Mouse (Mus musculus) limb, embryonic 14.5 days (tissue): ENCODE measurements around the gene C1qtnf5. TPM values are rescaled to one million over a fixed set of nuclear protein-coding genes. Genes with fewer than 3 reads are reported as not detected.

Experiments
- ATAC-seq: fragments of 200-750 bp; cut with Nextera tagmentation; 2 replicates; pipeline ENCODE4 v1.8.0; 2017; ENCODE audit warnings: low read depth, moderate number of reproducible peaks, moderate TSS enrichment; ENCODE audit not compliant: low FRiP score
- DNase-seq: peaks from one replicate; pipeline ENCODE4 v3.0.0-alpha.2; 2015; ENCODE audit warnings: low spot score
- H3K27ac ChIP-seq: fragments of 300-500 bp; sonication (generic); replicated peaks from 2 replicates; pipeline ENCODE4 v1.5.1; 2014; ENCODE audit warnings: low read depth, mild to moderate bottlenecking, low read length, moderate library complexity, mixed read lengths
- H3K27me3 ChIP-seq: fragments of 300-500 bp; sonication (generic); 2 replicates; pipeline ENCODE4 v1.6.1; 2014; ENCODE audit warnings: low read length, mixed read lengths; ENCODE audit not compliant: control insufficient read depth, insufficient read depth
- H3K36me3 ChIP-seq: fragments of 300-500 bp; sonication (generic); 2 replicates; pipeline ENCODE4 v1.6.1; 2014; ENCODE audit warnings: mild to moderate bottlenecking, low read length, moderate library complexity, mixed read lengths; ENCODE audit not compliant: control insufficient read depth, insufficient read depth
- H3K4me1 ChIP-seq: fragments of 300-500 bp; sonication (generic); 2 replicates; pipeline ENCODE4 v1.6.1; 2014; ENCODE audit warnings: antibody characterized with exemption, low read length, mixed read lengths; ENCODE audit not compliant: control insufficient read depth, insufficient read depth
- H3K4me2 ChIP-seq: fragments of 300-500 bp; sonication (generic); replicated peaks from 2 replicates; pipeline ENCODE4 v1.6.1; 2014; ENCODE audit warnings: low read depth, mild to moderate bottlenecking, low read length, moderate library complexity; ENCODE audit not compliant: severe bottlenecking
- H3K4me3 ChIP-seq: fragments of 300-500 bp; sonication (generic); replicated peaks from 2 replicates; pipeline ENCODE4 v1.5.1; 2014; ENCODE audit warnings: low read length
- H3K9ac ChIP-seq: fragments of 300-500 bp; sonication (generic); 2 replicates; pipeline ENCODE4 v1.6.1; 2014; ENCODE audit warnings: mild to moderate bottlenecking, low read depth, low read length, moderate library complexity; ENCODE audit not compliant: severe bottlenecking
- H3K9me3 ChIP-seq: fragments of 300-500 bp; sonication (generic); 2 replicates; pipeline ENCODE4 v1.6.1; 2016; ENCODE audit warnings: low read length; ENCODE audit not compliant: control insufficient read depth
- POLR2A ChIP-seq: fragments of 200-500 bp; IDR thresholded peaks from 2 replicates; pipeline ENCODE4 v1.8.0; 2012; ENCODE audit warnings: inconsistent platforms, mild to moderate bottlenecking, moderate library complexity, borderline replicate concordance; ENCODE audit not compliant: insufficient read depth, insufficient read length; ENCODE audit errors: extremely low read depth
- WGBS: fragments of 180-500 bp; shearing (Covaris S2); extraction: QIAGEN DNeasy Blood & Tissue Kit; methylation state at CpG from one replicate; pipeline ENCODE4 v1.1.7; 2014; 5-methylcytosine and 5-hydroxymethylcytosine counted together
- polyA plus RNA-seq, 2 experiments: library from polyadenylated mRNA; depleted of rRNA in 1 of 2; stranded (reverse) in 1 of 2; unstranded in 1 of 2; fragments of >200 nt; fragmentation: Nextera tagmentation in 1 of 2; extraction: Ambion mirVana in 1 of 2; gene quantifications; 2 replicates each; pipeline versions ENCODE4 v1.2.1 to v1.2.3; 2012 to 2014

The C1qtnf5 gene
- polyA plus RNA-seq, 2 experiments, result 7.5 to 10.0 TPM

DNA sequence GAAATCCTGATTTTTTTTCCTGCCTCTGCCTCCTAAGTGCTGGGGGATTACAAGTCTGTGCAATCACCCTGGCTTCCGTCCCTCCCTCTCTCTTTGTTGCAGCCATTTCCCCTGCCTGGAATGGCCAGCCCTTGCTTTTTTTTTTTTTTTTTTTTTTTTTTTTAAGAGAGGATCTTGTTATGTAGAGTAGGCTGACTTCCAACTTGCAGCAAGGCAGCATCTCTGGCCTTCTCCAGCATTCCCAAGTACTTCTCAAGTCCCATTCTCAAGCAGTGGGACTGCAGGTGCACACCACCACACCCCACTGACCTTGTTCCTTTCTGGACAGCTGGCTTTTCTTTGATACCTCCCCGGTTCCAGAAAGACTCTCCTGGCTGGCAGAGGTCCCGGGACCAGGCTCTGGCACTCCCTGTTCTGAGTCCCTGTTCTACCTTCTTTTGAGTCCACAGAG is 20.3 kb downstream of the C1qtnf5 start:
- WGBS, result 65% methylated on average over 3 of the region's 3 CpGs
- Histone ChIP-seq H3K36me3 (no peaks in the 10 kb centered on the region), H3K27ac (no peak overlapping the region), H3K4me3 (no peak overlapping the region), H3K9me3 (no peaks in the 10 kb centered on the region), H3K4me2 (no peak overlapping the region), H3K4me1 (peaks cover 27% of the 10 kb centered on the region), H3K9ac (no peak overlapping the region), H3K27me3 (no peaks in the 10 kb centered on the region; the same call in 1 of the 2 replicates)
- TF ChIP-seq POLR2A, result no peak
- no peak for DNase-seq
- ATAC-seq, result no peak

GRCm38 (mm10) chr9:44129633-44130032 is 22.6 kb downstream of the C1qtnf5 start:
- H3K4me3 ChIP-seq, result peak overlapping the region; percentile 34
- ATAC-seq (no peak), DNase-seq (peak; percentile 17)
- H3K4me2 ChIP-seq, result peak overlapping the region; percentile 85
- TF ChIP-seq POLR2A, result no peak
- H3K4me1 ChIP-seq, result peaks cover 32% of the 10 kb centered on the region
- H3K36me3 ChIP-seq, result no peaks in the 10 kb centered on the region
- WGBS, result 15% methylated on average over 9 of the region's 9 CpGs
- no peaks in the 10 kb centered on the region for H3K9me3 ChIP-seq
- peaks cover 4% of the 10 kb centered on the region; the same call in 1 of the 2 replicates for H3K27me3 ChIP-seq
- H3K27ac ChIP-seq, result no peak overlapping the region; the same call in 1 of the 2 replicates
- H3K9ac ChIP-seq, result peak overlapping the region; percentile 47

- Histone ChIP-seq H3K9me3 (no peaks in the 10 kb centered on the region), H3K36me3 (no peaks in the 10 kb centered on the region), H3K9ac (peak overlapping the region; percentile 47), H3K27ac (peak overlapping the region; percentile 76), H3K4me1 (peaks cover 33% of the 10 kb centered on the region), H3K27me3 (peaks cover 4% of the 10 kb centered on the region; the same call in 1 of the 2 replicates), H3K4me3 (peak overlapping the region; percentile 34), H3K4me2 (peak overlapping the region; percentile 85)
- WGBS, result 3% methylated on average over 27 of the region's 27 CpGs
- peak; percentile 7; the same call in 1 of the 2 replicates for ATAC-seq
- peak; percentile 77 for DNase-seq
- TF ChIP-seq POLR2A, result no peak
Observed at GRCm38 (mm10) chr9:44130034-44130433, 23.0 kb downstream of the C1qtnf5 start.

DNA sequence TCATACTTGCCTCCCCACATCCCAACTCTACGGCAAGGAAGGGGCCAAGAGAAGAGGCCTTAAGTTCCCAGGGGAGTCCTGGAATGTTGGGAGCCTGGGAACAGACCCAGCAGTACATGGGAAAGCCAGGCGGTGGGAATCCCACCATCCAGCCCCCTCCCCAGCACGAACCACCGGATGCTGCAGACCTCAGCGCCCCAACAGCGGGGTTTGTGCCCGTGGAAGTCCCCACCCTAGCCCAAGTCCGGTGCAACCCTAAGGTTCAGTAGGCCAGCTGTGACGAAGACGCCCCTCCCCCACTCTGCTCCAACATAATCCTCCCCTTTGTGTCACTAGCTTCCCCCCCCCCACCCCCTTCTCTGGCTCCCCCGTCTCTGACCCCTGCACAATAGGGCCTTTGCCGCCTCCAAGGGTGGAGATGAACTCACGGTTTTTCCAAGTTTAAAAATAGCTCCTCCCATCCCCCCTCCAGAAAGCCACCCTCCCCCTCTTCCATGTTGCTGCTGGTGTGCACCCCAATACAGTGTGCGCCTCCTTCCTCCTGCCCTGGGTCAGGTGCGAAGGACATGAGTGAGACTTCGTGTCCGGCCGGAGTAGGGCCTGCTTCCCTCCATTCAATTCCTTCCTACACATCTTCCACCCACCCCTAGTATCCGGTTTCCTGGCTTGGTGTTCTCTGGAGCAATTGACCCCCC is 23.7 kb downstream of the C1qtnf5 start:
- no peak for TF ChIP-seq POLR2A
- H3K4me1 ChIP-seq, result peaks cover 40% of the 10 kb centered on the region
- ATAC-seq (0 out of 2 replicates have a peak, but pooled peaks have one; percentile 1), DNase-seq (peak; percentile 66)
- H3K4me2 ChIP-seq, result peak overlapping the region; percentile 85
- peak overlapping the region; percentile 34; the same call in 1 of the 2 replicates for H3K4me3 ChIP-seq
- H3K36me3 ChIP-seq, result no peaks in the 10 kb centered on the region
- H3K9me3 ChIP-seq, result no peaks in the 10 kb centered on the region
- H3K9ac ChIP-seq, result peak overlapping the region; percentile 47
- peaks cover 4% of the 10 kb centered on the region; the same call in 1 of the 2 replicates for H3K27me3 ChIP-seq
- H3K27ac ChIP-seq, result peak overlapping the region; percentile 76; the same call in 1 of the 2 replicates
- WGBS, result 26% methylated on average over 18 of the region's 19 CpGs

- Histone ChIP-seq H3K4me1 (peaks cover 44% of the 10 kb centered on the region), H3K9me3 (no peaks in the 10 kb centered on the region), H3K4me3 (no peak overlapping the region), H3K4me2 (peak overlapping the region; percentile 19), H3K9ac (no peak overlapping the region), H3K27me3 (peaks cover 4% of the 10 kb centered on the region; the same call in 1 of the 2 replicates), H3K27ac (peak overlapping the region; percentile 43; the same call in 1 of the 2 replicates), H3K36me3 (no peaks in the 10 kb centered on the region)
- WGBS, result 45% methylated on average over 7 of the region's 7 CpGs
- no peak for TF ChIP-seq POLR2A
- ATAC-seq (no peak), DNase-seq (no peak)
Observed at GRCm38 (mm10) chr9:44131276-44131590, 24.2 kb downstream of the C1qtnf5 start.
